Mouse (Mus musculus) neural tube, embryonic 15.5 days (tissue): ENCODE measurements at regions not wholly inside any gene's neighbourhood (a gene's known extent, or its start where the extent isn't known, plus 50 kb on each side); places are given as distances from the start of the nearest gene placed in this dataset.

Source experiments
- ATAC-seq: fragments of 200-750 bp; cut with Nextera tagmentation; 2 replicates; pipeline ENCODE4 v1.8.0; 2017; ENCODE audit warnings: mild to moderate bottlenecking, moderate TSS enrichment, moderate library complexity; ENCODE audit not compliant: low FRiP score
- H3K27ac ChIP-seq: fragments of 300-500 bp; sonication (generic); replicated peaks from 2 replicates; pipeline ENCODE4 v1.5.1; 2015; ENCODE audit warnings: mild to moderate bottlenecking, inconsistent platforms
- H3K27me3 ChIP-seq: fragments of 300-500 bp; sonication (generic); replicated peaks from 2 replicates; pipeline ENCODE4 v1.6.1; 2015; ENCODE audit warnings: inconsistent platforms
- H3K36me3 ChIP-seq: fragments of 300-500 bp; sonication (generic); 2 replicates; pipeline ENCODE4 v1.6.1; 2015; ENCODE audit warnings: inconsistent platforms
- H3K4me1 ChIP-seq: fragments of 300-500 bp; sonication (generic); 2 replicates; pipeline ENCODE4 v1.6.1; 2015; ENCODE audit warnings: inconsistent platforms
- H3K4me2 ChIP-seq: fragments of 300-500 bp; sonication (generic); 2 replicates; pipeline ENCODE4 v1.6.1; 2015; ENCODE audit warnings: inconsistent platforms, mild to moderate bottlenecking, moderate library complexity
- H3K4me3 ChIP-seq: fragments of 300-500 bp; sonication (generic); replicated peaks from 2 replicates; pipeline ENCODE4 v1.5.1; 2015; ENCODE audit warnings: mild to moderate bottlenecking, inconsistent platforms
- H3K9ac ChIP-seq: fragments of 300-500 bp; sonication (generic); replicated peaks from 2 replicates; pipeline ENCODE4 v1.6.1; 2015; ENCODE audit warnings: mild to moderate bottlenecking, inconsistent platforms
- H3K9me3 ChIP-seq: fragments of 300-500 bp; sonication (generic); replicated peaks from 2 replicates; pipeline ENCODE4 v1.6.1; 2016; ENCODE audit warnings: inconsistent platforms
- WGBS: fragments of 180-500 bp; shearing (Covaris S2); methylation state at CpG from one replicate; pipeline ENCODE4 v1.1.7; 2015; ENCODE audit warnings: mixed read lengths; 5-methylcytosine and 5-hydroxymethylcytosine counted together

DNA sequence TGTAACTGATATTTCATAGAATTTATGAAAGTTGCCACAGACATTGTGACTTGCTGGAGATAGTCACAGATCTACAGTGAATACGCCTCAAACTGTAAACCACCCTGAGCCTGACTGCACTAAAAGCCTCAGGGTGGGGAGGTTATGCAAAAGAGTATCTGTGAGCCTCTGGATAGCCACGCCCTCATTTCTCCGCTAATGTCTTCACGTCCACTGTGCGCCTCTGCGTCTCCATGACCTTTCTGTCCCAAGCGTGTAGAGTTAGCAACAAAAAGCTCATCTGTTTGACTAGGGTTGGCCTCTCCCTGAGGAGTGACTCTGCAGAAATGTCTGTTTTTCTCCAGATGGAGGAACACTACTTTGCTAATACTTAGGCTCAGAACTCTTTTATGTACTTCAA is 170.8 kb upstream of the Gm49356 start:
- 81% methylated on average over 7 of the region's 7 CpGs for WGBS
- no peak overlapping the region for H3K27ac ChIP-seq
- ATAC-seq = no peak
- H3K9ac ChIP-seq = no peak overlapping the region
- H3K4me1 ChIP-seq = no peaks in the 10 kb centered on the region
- no peak overlapping the region for H3K4me3 ChIP-seq
- no peaks in the 10 kb centered on the region for H3K27me3 ChIP-seq
- no peaks in the 10 kb centered on the region for H3K9me3 ChIP-seq
- no peak overlapping the region for H3K4me2 ChIP-seq
- H3K36me3 ChIP-seq = no peaks in the 10 kb centered on the region

DNA sequence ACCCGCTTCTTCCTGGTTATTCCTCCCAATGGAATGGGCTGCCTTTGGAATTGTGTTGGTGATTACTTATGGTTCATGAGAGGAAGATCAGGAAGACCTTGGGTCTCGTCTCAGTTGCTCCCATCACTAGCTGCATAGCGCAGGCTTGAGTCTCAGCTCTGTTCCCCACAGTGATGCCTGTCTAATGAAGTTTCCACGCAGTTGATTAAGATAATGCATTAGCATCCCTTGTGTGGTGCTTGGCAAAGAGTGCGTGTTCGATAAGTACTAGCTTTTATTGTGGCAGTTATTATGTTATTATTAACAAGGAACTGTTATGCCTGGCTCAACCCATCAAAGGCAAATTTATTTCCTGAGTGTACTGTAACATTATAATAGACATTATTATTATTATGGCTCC is 169.7 kb upstream of the Gm49356 start:
- Histone ChIP-seq H3K4me3 (no peak overlapping the region), H3K27ac (0 out of 2 replicates have a peak overlapping the region, but pooled peaks have one; percentile 35), H3K9me3 (no peaks in the 10 kb centered on the region), H3K36me3 (no peaks in the 10 kb centered on the region), H3K4me1 (no peaks in the 10 kb centered on the region), H3K27me3 (no peaks in the 10 kb centered on the region), H3K9ac (no peak overlapping the region), H3K4me2 (no peak overlapping the region)
- 61% methylated on average over 6 of the region's 6 CpGs for WGBS
- peak; percentile 75 for ATAC-seq

DNA sequence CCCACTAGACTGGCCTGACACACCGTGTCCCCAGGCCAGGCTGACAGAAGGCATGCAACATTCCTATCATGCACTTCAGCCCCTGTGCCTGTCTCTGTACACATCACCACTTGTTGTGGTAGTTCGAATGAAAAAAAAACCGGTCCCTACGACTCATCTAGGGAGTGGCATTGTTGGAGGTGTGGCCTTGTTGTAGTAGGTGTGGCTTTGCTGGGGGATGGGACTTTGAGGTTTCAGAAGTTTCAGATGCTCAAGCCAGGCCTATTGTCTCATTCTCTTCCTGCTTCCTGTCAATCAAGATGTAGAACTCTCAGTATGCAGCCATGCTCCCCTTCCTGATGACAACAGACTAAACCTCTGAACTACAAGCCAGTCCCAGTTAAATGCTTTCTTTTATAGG is 162.1 kb upstream of the Gm49356 start:
- Histone ChIP-seq H3K27ac (no peak overlapping the region), H3K9ac (no peak overlapping the region), H3K9me3 (no peaks in the 10 kb centered on the region), H3K4me3 (no peak overlapping the region), H3K4me1 (peaks cover 8% of the 10 kb centered on the region), H3K4me2 (no peak overlapping the region), H3K27me3 (no peaks in the 10 kb centered on the region), H3K36me3 (no peaks in the 10 kb centered on the region)
- no peak for ATAC-seq
- 86% methylated on average over 4 of the region's 4 CpGs for WGBS

DNA sequence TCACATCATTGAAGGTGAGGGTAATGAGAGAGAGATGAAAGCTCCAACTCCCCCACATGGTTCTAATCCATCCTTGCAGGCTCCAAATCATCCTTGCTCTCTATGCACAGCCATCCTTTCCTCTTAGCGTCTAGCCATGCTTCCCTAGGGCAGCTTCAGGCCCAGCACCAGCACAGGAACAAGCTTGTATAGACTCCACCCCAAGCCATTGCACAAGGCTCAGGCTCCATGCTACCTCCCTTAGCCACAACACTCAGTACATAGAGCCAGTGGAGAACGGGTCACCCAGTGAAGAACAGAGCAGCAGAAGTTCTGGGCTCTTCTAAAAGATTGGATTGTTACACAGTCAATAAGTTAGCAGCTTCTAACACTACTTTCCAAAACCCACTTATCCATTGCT is 160.8 kb upstream of the Gm49356 start:
- no peak overlapping the region for H3K4me2 ChIP-seq
- no peak overlapping the region for H3K4me3 ChIP-seq

DNA sequence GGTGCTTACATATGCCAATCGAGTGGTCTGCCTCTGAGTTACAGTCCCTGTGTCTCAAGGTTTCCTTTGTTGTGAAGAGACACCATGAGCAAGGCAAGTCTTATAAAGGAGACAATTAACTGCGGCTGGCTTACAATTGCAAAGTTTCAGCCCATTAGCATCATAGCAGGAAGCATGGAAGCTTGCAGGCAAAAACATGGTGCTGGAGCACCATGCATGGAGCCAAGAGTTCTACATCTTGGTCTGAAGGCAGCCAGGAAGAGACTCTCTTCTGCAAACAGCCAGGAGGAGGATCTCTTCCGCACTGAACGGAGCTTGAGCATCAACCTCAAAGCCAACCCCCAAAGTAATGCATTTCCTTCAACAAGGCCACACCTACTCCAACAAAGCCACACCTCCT is 158.2 kb upstream of the Gm49356 start:
- Histone ChIP-seq H3K36me3 (no peaks in the 10 kb centered on the region), H3K4me2 (no peak overlapping the region), H3K27ac (no peak overlapping the region), H3K4me1 (peaks cover 12% of the 10 kb centered on the region), H3K9ac (no peak overlapping the region), H3K9me3 (no peaks in the 10 kb centered on the region), H3K4me3 (no peak overlapping the region), H3K27me3 (no peaks in the 10 kb centered on the region)
- WGBS = 71% methylated on average over 4 of the region's 4 CpGs
- 0 out of 2 replicates have a peak, but pooled peaks have one; percentile 5 for ATAC-seq

More for the DNA sequence above, 160.8 kb upstream of the Gm49356 start:
- no peak for ATAC-seq
- Histone ChIP-seq H3K9ac (no peak overlapping the region), H3K4me1 (peaks cover 12% of the 10 kb centered on the region), H3K9me3 (no peaks in the 10 kb centered on the region), H3K27ac (no peak overlapping the region), H3K27me3 (no peaks in the 10 kb centered on the region), H3K36me3 (no peaks in the 10 kb centered on the region)
- 95% methylated on average over 2 of the region's 2 CpGs for WGBS

DNA sequence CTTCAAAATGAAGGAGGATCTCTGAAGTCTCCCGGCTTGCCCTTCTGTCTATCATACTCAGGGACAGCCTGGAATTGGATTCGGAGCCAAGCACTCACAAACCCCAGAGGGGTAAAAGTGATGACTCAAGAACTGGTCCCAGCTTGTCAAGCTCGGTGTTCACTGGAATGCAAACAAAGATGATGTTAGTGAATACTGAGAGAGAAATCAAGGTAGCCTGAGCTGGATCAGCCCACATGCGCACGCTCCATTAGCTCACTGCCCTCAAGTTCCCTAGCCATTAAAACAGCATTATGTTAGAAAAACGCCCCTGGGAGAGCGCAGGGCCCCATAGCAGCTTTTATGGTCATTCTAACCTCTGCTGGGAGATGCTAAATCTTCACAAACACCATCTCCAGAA is 157.8 kb upstream of the Gm49356 start:
- Histone ChIP-seq H3K4me2 (peak overlapping the region; percentile 32; the same call in 1 of the 2 replicates), H3K9ac (no peak overlapping the region), H3K4me1 (peaks cover 12% of the 10 kb centered on the region), H3K4me3 (no peak overlapping the region), H3K27me3 (no peaks in the 10 kb centered on the region), H3K9me3 (no peaks in the 10 kb centered on the region), H3K36me3 (no peaks in the 10 kb centered on the region), H3K27ac (peak overlapping the region; percentile 18; the same call in 1 of the 2 replicates)
- 57% methylated on average over 7 of the region's 7 CpGs for WGBS
- ATAC-seq = no peak; the same call in 1 of the 2 replicates

DNA sequence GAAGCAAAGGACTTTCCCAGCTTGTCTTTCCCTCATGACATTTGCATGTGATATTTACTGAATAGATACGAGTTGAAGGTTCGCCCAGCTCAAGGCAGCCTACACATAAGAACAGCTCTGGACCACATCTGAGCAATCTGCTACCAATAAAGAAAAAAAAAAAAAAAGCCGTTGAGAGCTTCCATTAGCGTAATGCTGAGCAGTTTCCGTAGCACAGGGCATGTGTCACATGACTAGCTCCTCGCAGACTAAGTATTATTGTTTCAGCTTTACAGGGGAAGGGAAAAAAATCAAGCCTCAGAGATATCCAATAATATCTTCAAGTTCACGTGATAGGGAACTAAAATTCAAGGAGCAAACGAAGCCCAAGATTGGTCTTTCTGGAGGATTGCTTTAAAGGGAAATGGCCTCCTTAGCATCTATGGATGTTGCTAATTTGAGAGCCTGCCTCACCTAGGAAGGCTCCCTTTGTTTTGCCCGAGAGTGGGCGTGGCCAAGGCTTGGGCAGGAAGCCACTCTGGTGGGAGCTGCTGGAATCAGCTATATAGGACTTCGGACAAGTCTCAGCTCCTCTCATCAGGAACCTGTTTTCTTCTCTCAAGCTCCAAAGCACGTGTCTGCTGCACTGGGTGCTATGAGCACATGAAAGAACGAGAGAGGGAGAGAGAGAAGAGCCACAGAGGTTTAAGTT is 157.0 kb upstream of the Gm49356 start:
- 40% methylated on average over 13 of the region's 13 CpGs for WGBS
- H3K4me2 ChIP-seq = peak overlapping the region; percentile 32
- no peaks in the 10 kb centered on the region for H3K36me3 ChIP-seq
- H3K9me3 ChIP-seq = no peaks in the 10 kb centered on the region
- H3K9ac ChIP-seq = no peak overlapping the region
- peaks cover 12% of the 10 kb centered on the region for H3K4me1 ChIP-seq
- H3K27ac ChIP-seq = peak overlapping the region; percentile 18; the same call in 1 of the 2 replicates
- H3K4me3 ChIP-seq = no peak overlapping the region
- ATAC-seq = peak; percentile 83
- H3K27me3 ChIP-seq = no peaks in the 10 kb centered on the region
